Mouse (Mus musculus): ENCODE results near the gene Tlr4.

Tlr4 gene

DNA sequence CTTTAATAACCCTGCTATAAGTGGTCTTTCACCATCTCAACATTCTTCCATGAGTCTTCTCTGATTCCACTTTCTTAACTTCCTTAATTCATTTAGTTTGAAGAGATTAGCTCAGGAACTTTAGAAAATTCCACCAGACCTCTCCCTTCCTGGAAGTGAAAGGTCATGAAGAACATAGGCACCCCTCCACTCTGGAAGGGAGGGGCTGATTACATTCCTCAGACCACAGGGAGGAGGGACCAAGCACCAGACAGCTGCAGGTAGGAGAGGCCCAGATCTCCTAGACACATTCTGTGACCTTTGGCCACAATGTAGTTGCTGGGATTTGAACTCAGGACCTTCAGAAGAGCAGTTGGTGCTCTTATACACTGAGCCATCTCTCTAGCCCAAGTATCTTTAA lies 72.7 kb downstream of the Tlr4 start:
- DNase-seq (ENCODE audit: low read depth, low spot score), result no peak

DNA sequence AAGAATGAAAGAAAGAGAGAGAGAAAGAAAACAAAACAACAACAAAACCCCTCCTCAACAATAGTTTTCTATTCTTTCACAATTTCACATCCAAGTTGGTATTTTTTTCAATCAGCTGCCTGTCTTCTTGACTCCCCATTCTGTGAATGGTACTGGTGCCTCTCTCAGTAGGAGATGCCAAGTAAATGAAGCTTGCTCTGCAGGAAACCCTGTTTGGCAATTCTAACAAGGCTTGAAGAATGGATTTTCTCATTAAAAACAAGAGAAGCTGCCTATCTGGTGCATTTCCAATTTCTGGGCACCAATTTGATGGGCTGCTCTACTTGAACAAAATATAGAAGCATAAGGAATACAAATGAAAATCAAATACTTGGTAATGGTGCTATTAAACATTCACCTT lies 74.1 kb downstream of the Tlr4 start:
- DNase-seq (ENCODE audit: low read depth, low spot score), result no peak

DNA sequence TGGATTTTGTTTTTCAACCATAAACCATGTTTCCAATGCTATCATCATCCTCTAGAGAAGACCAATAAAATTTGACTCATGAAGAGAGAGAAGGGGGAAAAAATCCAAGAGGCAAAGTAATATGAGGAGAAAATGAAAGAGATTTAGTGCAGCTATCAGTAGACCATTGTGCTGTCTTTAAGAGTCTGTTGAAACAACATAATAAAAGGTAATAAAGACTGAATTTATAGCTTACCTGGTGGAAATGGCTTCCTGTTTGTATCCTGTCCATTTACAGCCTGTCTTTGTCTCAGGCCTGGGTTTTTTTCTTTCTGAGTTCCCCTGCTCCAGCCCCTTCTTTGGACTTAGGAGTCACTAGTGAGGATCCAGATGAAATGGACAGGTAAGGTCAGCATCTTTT lies 81.0 kb downstream of the Tlr4 start:
- DNase-seq (ENCODE audit: low read depth, low spot score), result no peak

DNA sequence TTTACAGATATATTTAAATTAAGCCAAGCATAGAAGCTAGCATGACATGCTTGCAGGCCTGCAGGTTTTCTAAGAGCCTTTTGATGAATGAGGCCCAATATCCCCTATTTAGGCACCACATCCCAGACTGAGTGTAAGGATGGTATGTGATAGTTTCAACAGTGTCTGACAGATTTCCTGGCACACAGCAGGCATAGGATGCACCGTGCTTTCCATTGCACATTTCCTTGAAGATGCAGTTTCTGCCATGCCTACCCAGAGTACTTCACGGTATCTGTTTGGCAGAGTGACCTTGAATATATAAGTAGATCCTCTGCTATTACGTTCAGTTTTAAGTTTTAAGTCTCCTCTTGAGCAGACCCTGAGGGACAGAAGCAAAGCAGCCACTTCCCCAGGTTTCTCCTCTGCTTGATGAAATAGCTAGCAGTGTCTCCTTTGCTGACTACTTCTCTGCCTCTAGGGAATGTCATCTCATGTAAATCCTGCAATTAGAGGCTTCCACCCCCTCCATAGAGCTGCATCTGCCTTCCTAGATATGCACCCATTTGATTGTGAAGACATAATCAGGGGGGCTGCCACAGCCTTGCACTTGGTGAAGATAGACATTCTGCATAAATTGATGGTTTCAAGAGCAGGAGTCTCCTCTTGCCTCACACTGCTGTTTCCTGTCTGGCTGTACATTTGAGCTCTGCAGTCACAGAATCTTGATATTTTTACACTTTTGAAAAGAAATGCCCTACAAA lies 92.4 kb downstream of the Tlr4 start:
- no peak for DNase-seq (ENCODE audit: low read depth, low spot score)

DNA sequence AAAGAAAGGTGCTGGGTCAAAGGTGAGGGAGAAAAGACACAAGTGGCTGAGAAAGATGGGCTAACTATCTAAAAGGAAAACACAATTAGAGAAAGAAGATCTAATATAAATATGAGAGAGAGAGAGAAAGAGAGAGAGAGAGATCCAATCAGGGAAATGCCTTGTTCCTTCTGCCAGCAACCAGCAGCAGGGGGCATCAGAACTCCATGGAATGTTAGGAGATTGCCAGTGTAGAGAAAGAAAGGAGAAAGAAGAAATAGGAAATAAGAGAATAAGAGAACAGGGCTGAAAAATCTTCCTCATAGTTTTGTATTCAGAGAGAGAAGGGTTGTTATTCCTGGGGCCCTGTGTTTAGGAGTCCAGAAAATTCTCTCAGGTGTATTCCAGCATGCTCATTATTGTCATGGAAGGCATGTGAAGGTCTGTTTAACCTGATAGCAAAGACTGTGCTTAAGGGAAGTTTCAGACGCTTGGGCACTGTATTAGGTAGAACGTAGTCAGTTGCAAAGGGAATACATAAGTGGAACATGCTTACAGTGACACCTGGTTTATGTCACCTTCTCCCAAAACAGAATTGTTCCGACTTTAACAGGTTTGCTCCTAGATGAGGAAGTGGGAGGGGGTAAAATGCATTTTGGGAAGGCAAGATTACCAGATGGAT lies 96.4 kb downstream of the Tlr4 start:
- DNase-seq (ENCODE audit: low read depth, low spot score), result no peak

DNA sequence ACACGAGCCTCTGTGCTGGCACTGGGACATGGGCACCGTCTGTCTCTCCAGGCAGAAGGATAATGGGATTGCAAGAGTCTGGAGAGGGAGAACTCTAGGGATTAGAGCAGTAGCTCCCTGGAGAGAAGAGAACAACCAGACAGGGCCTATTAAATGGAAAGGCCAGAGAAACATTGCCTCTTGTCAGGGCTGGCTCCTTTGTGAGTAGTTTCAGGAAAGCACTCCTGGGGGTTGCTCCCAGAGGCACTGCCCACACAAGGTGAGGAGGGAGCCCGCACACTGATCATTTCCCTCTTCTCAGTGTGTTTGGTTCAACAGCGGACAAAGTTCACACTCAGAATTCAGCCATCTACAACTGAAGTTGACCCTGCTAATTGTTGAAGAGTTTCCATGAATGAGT lies 98.7 kb downstream of the Tlr4 start:
- DNase-seq (ENCODE audit: low read depth, low spot score), result no peak

DNA sequence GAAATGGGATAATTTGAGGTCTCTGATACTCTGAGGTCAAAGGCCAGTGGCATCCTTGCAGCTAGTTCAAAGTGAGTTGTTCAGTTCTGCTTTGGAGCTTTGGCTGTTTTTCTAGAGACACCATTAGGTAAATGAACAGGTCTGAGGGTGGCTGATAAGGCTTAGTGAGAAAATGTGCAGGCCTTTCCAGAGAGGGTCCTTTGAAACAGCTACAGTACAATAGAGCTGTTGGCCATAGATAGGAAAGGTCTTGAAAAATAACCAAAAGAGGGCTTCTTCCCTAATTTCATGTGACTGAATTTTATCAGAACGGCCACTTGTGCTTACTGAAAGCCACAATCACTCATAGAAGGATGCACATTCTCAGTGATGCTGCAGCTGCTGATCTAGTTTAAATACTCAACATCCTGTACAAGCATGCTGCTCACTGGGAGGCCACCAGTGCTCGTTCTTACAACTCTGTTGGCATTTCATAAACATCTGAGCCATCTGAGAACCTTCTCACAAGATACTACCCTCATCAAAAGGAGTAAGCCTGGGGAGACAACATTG lies 100.2 kb downstream of the Tlr4 start:
- no peak for DNase-seq (ENCODE audit: low read depth, low spot score)

DNA sequence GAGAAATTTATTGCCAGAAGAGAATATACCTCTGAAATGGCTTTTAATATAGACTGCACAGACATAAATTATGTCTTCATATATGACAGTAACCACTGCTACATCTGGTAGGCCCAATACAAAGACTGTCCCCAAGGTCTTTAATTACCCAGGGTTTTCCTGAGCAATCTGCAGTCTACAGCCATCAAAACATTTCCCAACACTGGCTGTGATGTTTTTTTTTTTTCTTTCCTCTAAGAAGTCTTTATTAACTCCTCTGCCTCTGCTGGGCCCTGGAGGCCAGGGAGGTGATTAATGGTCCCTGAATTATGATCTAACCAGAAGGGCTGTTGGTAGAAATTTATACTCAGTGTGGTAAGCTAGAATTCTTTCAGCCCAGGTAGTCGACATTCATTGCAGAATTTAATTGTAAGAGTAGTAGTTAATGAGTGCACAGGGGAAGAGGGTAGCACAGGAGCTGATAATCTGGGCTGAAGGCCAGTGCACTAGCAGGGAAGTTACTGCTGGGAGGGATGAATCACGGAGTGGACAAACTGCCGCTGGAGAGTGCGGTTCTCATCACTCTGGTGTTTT lies 111.2 kb downstream of the Tlr4 start:
- DNase-seq (ENCODE audit: low read depth, low spot score), result no peak

DNA sequence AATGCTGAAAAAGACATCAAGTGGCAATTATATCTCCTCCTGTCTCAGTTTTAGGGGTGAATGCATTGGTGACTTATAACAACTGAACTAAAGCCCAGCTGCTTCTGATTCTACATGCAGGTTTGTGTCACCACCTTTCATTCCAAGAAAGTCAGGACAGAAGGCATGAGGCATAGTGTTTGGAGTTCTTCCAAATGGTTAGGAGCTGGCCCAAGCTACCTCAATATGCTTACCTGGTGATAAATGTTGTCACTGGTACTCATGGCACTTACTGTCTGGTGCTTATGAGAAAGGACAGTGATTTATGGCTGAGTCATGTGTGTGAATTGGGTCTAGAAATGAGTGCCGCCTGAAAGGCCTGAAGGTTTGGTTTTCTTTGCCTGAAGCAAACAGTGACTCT lies 114.5 kb downstream of the Tlr4 start:
- DNase-seq (ENCODE audit: low read depth, low spot score), result no peak

DNA sequence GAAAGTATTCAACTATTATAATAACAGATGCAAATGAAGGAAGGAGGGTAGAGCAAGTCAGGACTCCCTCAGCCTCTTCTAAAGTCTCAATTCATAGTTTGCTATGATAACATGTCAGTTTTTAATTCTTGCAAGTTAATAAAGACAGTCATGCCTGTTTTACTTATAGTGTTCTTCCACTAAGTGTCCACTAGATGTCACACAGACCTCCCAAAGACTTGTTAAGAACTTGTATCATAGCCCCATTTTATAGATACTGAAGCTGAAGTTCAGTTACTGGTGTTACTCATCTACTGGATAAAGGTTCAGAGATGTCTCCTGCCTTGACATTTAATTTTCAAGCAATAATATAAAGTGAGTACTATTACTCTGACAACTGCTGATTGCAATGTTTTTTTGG lies 116.3 kb downstream of the Tlr4 start:
- no peak for DNase-seq (ENCODE audit: low read depth, low spot score)

DNA sequence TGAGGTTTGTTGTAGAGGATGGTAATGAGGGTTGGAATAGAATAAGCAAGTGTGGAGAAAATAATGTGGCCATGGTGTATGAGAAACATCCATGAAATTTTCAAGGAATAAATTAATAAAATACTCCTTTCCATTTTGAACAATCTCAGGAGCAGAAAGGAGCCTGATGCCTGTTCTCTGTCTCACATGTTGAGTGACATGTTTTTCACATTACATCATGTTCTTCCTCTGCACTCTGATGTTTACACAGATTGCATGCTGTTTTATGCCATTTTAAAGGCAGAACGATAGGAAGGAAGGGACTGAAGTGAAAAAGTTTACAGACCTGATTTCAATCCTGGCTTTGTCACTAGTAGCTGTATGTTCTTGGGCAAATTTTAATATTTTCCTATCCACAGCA lies 120.3 kb downstream of the Tlr4 start:
- no peak for DNase-seq (ENCODE audit: low read depth, low spot score)

DNA sequence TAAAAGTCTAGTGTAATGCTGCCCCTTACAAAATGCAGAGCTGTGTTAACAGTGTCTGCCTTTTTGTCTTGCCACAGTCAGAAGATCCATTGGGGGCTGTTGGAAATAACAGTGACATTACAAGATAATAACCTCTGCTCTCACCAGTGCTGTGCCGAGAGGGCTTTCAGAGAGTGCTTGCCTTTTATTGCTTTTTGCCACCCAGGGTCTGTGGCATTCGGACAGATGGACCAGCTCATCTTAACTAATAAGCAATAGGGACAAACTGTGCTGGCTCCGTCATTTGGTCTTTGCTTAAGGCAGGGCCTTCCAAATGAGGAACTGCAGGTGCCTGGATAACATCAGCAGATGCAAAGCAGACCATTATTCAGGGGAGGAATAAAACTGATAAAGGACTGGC lies 147.5 kb downstream of the Tlr4 start:
- DNase-seq (ENCODE audit: low read depth, low spot score), result no peak

Measured in CD4-positive, CD25-positive, alpha-beta regulatory T cell, adult 2 months (primary cell).